Mouse (Mus musculus) cerebellum, adult 8-10 months (tissue): ENCODE data around the gene C2cd6.

Source experiments
- DNase-seq: peaks from one replicate; pipeline ENCODE4 v3.0.0; 2022

Gene C2cd6

DNA sequence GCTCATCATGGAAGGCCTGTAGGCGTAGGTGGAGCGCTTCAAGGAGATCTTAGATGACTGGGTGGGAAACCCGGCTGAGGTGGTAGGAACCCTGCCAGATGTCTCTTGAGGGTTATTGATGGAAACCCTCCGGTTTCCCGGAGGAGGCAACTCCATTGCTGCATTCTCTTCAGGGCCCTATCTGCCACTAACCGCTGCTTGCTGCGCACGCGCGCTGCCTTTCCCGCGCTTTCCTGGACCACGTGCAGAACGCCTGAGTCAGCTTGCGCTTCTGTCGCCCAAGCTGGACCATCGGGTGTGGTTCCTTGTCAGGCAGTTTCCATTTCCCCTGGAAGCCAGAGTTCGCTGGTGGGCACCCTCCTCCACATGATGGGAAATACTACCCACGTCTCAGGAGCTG lies at the start of gene C2cd6:
Gene C2cd6 (minus strand): TSS at position 196 of the 400 bp plus-strand sequence.
- no peak for DNase-seq

DNA sequence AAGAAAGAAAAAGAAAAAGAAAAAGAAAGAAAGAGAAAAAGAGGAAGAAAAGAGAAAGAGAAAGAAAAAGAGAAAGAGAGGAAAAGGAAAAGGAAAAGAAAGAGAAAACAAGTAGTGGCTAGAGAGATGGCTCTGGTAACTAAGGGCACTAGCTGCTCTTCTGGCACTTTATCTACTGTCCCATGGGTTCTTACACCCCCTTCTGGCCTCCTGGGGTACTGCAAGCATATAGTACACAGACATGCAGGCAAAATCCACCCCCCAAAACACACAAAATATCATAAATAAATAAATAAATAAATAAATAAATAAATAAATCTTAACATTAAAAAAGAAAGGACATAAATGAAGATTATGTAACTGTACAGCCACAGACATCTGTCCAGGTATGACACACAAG lies 48.1 kb upstream of the C2cd6 start:
- DNase-seq: no peak

- DNase-seq: no peak
Observed at GRCm38 (mm10) chr1:59134419-59134818, 39.7 kb upstream of the C2cd6 start.

DNA sequence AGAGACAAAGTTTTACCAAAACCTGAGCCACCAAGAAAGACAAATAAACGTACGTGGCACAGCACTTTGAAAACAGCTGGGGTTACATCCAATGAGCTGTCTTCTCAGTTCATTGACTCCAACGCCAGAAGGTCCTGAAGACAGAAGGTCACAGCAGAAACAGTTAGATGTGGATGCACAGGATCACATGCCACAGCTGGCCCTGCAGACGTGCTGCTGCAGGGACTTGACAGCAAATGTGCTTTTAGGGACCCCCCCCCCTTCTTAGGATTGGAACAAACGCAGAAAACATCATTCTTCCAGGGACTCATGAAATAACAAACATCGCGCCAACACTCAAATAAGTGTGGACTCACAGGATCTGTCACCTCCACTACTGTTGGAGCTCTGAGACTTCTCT lies 34.2 kb upstream of the C2cd6 start:
- no peak for DNase-seq

- DNase-seq: no peak
Observed at GRCm38 (mm10) chr1:59125558-59125957, 30.9 kb upstream of the C2cd6 start.

DNA sequence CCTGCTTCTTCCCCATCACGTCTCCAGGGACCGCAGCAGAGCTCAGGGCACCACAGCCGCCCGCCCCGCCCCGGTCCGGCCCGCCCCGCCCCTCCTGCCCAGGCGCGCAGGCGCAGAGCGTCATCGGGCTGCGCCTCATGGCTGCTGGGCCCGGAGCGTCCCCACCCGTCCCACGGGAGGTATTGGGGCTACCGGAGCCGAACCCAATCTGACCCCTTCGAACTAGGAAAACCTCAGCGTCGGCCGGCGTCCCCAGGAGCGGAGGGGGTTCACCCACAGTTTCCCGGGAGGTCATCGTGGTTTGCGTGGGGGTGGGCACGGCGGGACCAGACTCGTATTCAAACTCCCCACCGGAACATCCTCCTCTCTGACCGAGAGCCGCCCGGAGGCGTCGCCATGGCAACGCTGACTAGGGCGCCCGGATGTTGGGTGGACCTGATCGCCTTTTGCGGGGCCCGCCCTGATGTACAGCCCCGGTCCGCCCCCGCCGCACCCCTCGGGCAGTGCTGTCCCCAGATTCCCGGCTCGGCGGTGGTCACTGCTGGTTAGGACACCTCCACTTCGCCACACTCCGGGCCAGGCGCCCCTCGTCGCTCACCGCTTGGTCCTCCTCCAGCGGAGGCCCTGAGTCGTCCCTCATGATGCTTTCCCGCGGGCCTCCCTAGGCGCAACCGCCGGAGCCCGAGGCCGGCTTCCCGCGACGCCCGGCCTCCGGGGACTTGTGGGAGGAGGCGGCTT lies 25.2 kb upstream of the C2cd6 start, which contains the start of gene Tmem237:
Gene Tmem237 (minus strand): TSS at position 689 of the 738 bp plus-strand sequence.
- peak; percentile 89 for DNase-seq

DNA sequence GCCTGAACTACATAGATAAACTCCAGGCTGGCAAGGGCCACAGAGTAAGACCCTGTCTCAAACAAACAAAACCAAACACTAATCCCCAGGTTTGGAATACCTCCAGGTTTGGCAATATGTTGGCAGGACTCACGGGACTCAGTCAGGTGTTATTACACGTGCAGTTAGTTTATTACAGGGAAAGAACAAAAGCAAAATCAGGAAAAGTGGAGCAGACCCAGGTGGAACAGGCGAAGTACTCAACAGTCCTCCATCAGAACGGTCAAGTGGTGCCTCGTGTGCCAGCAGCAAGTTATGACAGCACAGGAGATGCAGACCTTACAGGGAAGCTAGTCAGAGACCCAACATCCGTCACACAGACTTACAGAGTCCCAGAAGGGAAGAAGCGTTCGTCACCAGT lies 15.8 kb upstream of the C2cd6 start:
- no peak for DNase-seq

- no peak for DNase-seq
Observed at GRCm38 (mm10) chr1:59102071-59102470, 7.4 kb upstream of the C2cd6 start.

- DNase-seq: no peak
Observed at GRCm38 (mm10) chr1:59101020-59101419, 6.3 kb upstream of the C2cd6 start.

- DNase-seq: no peak
Observed at GRCm38 (mm10) chr1:59070867-59071266, 23.8 kb downstream of the C2cd6 start.

DNA sequence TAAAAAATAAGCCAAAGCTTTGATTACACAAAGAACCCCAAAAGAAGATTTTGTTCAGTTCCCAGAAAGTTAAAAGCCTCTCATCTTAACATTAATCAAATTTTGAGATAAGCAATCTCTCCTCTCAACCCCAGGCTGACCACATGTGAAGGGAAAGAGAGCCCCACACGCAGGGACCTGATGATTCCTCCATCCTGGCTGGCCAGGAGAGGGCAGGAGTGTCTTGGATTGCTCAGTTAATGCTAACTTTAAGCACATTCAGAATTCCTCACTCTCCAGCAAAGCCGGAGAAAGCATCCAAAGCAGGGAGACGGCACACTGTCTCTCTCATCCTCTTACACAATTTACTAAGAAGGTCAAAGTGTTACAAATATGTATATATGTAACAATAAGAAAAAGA lies 26.7 kb downstream of the C2cd6 start:
- peak; percentile 2 for DNase-seq

- no peak for DNase-seq
Observed at GRCm38 (mm10) chr1:59063697-59064096, 31.0 kb downstream of the C2cd6 start.

- no peak for DNase-seq
Observed at GRCm38 (mm10) chr1:59056955-59057354, 37.7 kb downstream of the C2cd6 start.

DNA sequence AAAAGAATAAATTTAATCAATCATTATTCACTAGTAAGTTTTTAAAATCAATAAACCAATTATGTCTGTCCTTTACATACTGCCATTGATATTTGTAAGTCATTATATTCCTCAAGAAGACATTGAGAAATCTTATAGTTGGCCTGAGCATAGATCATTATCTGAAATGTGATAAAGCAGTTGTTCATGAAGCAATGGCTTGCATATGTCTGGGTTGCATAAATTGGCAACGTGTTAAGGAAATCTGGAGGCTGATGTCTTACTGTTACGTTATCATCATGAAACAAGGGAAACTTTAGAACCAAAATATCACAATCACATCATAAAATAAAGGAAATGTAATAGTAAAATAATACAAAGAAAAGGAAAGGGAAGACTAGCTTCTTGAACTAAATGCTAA lies 43.4 kb downstream of the C2cd6 start:
- no peak for DNase-seq

DNA sequence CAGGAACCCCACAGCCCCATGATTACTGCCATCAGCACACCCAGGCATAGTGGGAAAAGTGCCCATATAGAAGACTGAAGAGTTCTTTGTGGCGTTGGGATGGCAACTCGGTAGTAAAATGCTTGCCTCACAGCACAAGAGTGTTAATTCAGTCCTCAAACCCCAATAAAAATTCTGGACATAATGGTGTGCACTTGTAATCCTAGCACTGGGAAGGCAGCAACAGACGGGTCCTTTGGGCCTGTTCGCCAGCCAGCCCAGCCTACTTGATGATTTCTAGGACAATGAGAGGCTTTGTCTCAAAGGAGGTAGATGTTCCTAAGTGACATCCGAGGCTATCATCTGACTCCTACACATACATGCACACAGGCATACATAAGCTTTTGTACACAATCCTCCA lies 57.0 kb downstream of the C2cd6 start:
- no peak for DNase-seq

DNA sequence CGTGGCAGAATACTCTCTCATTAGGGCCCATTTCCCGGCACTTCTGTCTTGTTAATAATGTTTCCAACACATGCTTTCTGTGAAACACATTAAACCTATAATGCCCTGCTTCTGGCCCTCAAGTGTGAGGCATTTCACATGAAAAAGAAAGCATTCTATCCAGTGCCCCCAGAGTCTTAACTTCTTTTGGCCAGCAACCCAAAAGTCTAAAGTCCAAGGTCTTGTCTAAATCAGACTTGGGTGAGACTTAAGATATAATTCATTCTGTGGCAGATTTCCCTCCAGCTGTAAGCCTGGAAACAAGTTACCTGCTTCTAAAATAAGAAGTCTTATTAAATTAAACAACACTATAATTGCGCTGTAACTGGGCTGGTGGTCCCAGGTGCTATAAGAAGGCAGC lies 73.1 kb downstream of the C2cd6 start:
- no peak for DNase-seq

- no peak for DNase-seq
Observed at GRCm38 (mm10) chr1:59009250-59009649, 85.5 kb downstream of the C2cd6 start.
